Mouse (Mus musculus) ES-E14 (cell line): ENCODE data around the gene Cep55. TPM values are rescaled to one million over a fixed set of nuclear protein-coding genes. Genes with fewer than 3 reads are reported as not detected.

ENCODE experiments used
- DNase-seq: peaks from one replicate; pipeline ENCODE4 v3.0.0-alpha.2; 2013; ENCODE audit warnings: low read depth, low spot score
- H3K27ac ChIP-seq: 2 replicates; pipeline ENCODE4 v1.5.1; 2012; ENCODE audit warnings: low read depth, mild to moderate bottlenecking, low read length, moderate library complexity, mixed read lengths; ENCODE audit not compliant: poor library complexity, insufficient read depth, severe bottlenecking
- H3K36me3 ChIP-seq: 2 replicates; pipeline ENCODE4 v1.6.1; 2012; ENCODE audit warnings: mild to moderate bottlenecking, low read length, moderate library complexity, mixed read lengths; ENCODE audit not compliant: control insufficient read depth, poor library complexity, insufficient read depth, severe bottlenecking
- H3K4me1 ChIP-seq, 2 experiments: fragments of 150-350 bp in 1 of 2; sonication (generic) in 1 of 2; 2 replicates each; pipeline ENCODE4 v1.6.1; 2012; ENCODE audit warnings: low read length in 2 of 2, mild to moderate bottlenecking in 1 of 2, mixed read lengths in 1 of 2; ENCODE audit not compliant: control insufficient read depth in 2 of 2, insufficient read depth in 2 of 2, poor library complexity in 1 of 2
- H3K4me3 ChIP-seq, 2 experiments: fragments of 150-350 bp in 1 of 2; sonication (generic) in 1 of 2; 2 replicates each; pipeline ENCODE4 v1.5.1; 2012; ENCODE audit warnings: low read length in 2 of 2, low read depth in 1 of 2, mild to moderate bottlenecking in 1 of 2, mixed read lengths in 1 of 2; ENCODE audit not compliant: insufficient read depth in 1 of 2, poor library complexity in 1 of 2, severe bottlenecking in 1 of 2
- H3K9ac ChIP-seq: 2 replicates; pipeline ENCODE4 v1.6.1; 2012; ENCODE audit warnings: low read depth, mild to moderate bottlenecking, low read length, mixed read lengths; ENCODE audit not compliant: poor library complexity, insufficient read depth, severe bottlenecking
- H3K9me3 ChIP-seq: fragments of 150-350 bp; sonication (generic); 2 replicates; pipeline ENCODE4 v1.6.1; 2012; ENCODE audit warnings: low read depth, mild to moderate bottlenecking, low read length; ENCODE audit not compliant: control insufficient read depth, insufficient read depth
- CHD2 ChIP-seq: IDR thresholded peaks from 2 replicates; pipeline ENCODE4 v1.6.1; 2014; ENCODE audit warnings: mild to moderate bottlenecking, low read depth, low read length, inconsistent platforms
- HCFC1 ChIP-seq: IDR thresholded peaks from 2 replicates; pipeline ENCODE4 v1.6.1; 2012; ENCODE audit warnings: low read length, inconsistent platforms, borderline replicate concordance; ENCODE audit not compliant: insufficient read depth
- MAFK ChIP-seq: IDR thresholded peaks from 2 replicates; pipeline ENCODE4 v1.6.1; 2014; ENCODE audit warnings: mild to moderate bottlenecking, low read depth, low read length, inconsistent platforms; ENCODE audit not compliant: insufficient read depth
- ZC3H11A ChIP-seq: IDR thresholded peaks from 2 replicates; pipeline ENCODE4 v1.6.1; 2012; ENCODE audit warnings: low read depth, mild to moderate bottlenecking, inconsistent platforms, low read length, borderline replicate concordance
- ZNF384 ChIP-seq: IDR thresholded peaks from 2 replicates; pipeline ENCODE4 v1.6.1; 2012; ENCODE audit warnings: low read depth, low read length, inconsistent platforms
- in situ Hi-C, 2 experiments: fragments of 600-800 bp; cut with MboI; formaldehyde crosslinking; loops; one replicate each; pipeline ENCODE4 v1.15.1; 2025; ENCODE audit warnings: low sequenced_read_pairs in 2 of 2, inconsistent platforms in 1 of 2; ENCODE audit not compliant: unreplicated experiment in 2 of 2
- total RNA-seq: library from RNA; depleted of rRNA; stranded (reverse); fragments of 300-350 nt; gene quantifications from 2 replicates; pipeline ENCODE4 v1.2.3, GENCODE M21; 2012

Gene Cep55
- total RNA-seq, 1 experiment: 43.5 TPM

DNA sequence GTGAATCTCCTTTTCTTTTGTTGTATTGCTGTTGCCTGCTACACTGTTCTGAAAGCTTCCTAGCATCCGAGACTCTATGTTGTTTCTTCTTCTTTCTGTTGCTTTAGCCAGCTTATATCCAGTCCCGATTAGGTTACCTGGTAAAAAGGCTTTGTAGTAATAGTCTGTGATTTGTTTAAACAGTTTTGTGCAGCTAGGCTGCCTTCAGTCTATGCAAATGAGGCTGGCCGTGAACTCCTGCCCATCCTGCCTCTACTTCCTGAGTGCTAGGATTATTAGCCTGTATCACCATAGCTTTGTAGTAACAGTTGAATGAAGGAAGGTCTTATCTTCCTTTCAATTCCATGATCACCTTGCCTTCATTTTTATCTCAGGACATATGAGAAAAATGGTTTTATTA is 1.5 kb downstream of the Cep55 start:
- Histone ChIP-seq H3K4me1 (peaks cover 3 to 6% of the 10 kb centered on the region in 2 experiments; a peak in 3 of 4 replicates), H3K9me3 (no peaks in the 10 kb centered on the region), H3K36me3 (peaks cover 14% of the 10 kb centered on the region), H3K27ac (peak overlapping the region; percentile 99; the same call in 1 of the 2 replicates), H3K9ac (peak overlapping the region; percentile 99; the same call in 1 of the 2 replicates), H3K4me3 (peak overlapping the region; percentile 96 to 98)
- no peak for DNase-seq
- in situ Hi-C loops: no loop called here
- TF ChIP-seq MAFK (no peak), ZNF384 (no peak), HCFC1 (no peak), CHD2 (no peak), ZC3H11A (no peak)

DNA sequence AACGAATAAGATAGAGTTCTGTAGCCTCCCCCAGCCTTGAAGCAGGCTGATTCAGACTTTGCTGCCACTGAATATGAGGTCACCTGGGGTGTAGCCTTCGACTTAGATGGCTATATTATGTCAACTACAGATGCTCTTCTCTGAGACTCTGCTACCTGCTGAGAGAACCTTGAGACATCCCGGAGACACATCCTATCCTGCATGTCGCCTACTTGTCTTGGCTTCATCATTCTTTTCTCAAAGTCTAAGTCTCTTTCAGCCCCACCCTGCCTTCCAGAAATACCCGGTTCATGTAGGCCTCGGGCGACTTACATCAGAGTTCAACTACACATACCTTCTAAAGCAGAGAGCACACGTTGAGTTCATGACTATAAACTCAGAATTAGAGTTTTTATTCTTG is 2.1 kb downstream of the Cep55 start:
- H3K9me3 ChIP-seq: no peaks in the 10 kb centered on the region
- in situ Hi-C loops: no loop called here
- H3K9ac ChIP-seq: peak overlapping the region; percentile 51; the same call in 1 of the 2 replicates
- H3K27ac ChIP-seq: peak overlapping the region; percentile 74; the same call in 1 of the 2 replicates
- H3K4me1 ChIP-seq: peaks cover 4 to 6% of the 10 kb centered on the region in 2 experiments; a peak in 3 of 4 replicates
- TF ChIP-seq ZNF384 (no peak), CHD2 (no peak), MAFK (no peak), ZC3H11A (no peak), HCFC1 (no peak)
- DNase-seq: no peak
- peak overlapping the region; percentile 59 to 96 for H3K4me3 ChIP-seq
- H3K36me3 ChIP-seq: peaks cover 15% of the 10 kb centered on the region

- no peaks in the 10 kb centered on the region for H3K9me3 ChIP-seq
- peaks cover 22% of the 10 kb centered on the region for H3K36me3 ChIP-seq
- H3K4me3 ChIP-seq: peak overlapping the region in 1 of 2 experiments; percentile 15; a peak in 2 of 4 replicates
- in situ Hi-C loops: no loop called here
- H3K9ac ChIP-seq: no peak overlapping the region; the same call in 1 of the 2 replicates
- TF ChIP-seq HCFC1 (no peak), CHD2 (no peak), ZC3H11A (no peak), MAFK (no peak), ZNF384 (no peak)
- H3K4me1 ChIP-seq: peaks cover 7 to 14% of the 10 kb centered on the region in 2 experiments
- no peak for DNase-seq
- H3K27ac ChIP-seq: peak overlapping the region; percentile 84; the same call in 1 of the 2 replicates
Measured at GRCm38 (mm10) chr19:38063201-38063600, 8.4 kb downstream of the Cep55 start.

- Histone ChIP-seq H3K36me3 (peaks cover 21% of the 10 kb centered on the region), H3K9ac (no peak overlapping the region), H3K27ac (peak overlapping the region; percentile 97), H3K4me1 (peaks cover 7 to 14% of the 10 kb centered on the region in 2 experiments), H3K4me3 (peak overlapping the region in 1 of 2 experiments; percentile 15; a peak in 2 of 4 replicates), H3K9me3 (no peaks in the 10 kb centered on the region)
- in situ Hi-C loops: no loop called here
- TF ChIP-seq CHD2: 0 out of 2 replicates have a peak, but pooled peaks have one; percentile 20
- no peak for TF ChIP-seq HCFC1
- no peak for TF ChIP-seq MAFK
- TF ChIP-seq ZC3H11A: no peak
- TF ChIP-seq ZNF384: no peak
- no peak for DNase-seq
Measured at GRCm38 (mm10) chr19:38064051-38064450, 9.2 kb downstream of the Cep55 start.

- no peak for TF ChIP-seq ZC3H11A
- no peak for TF ChIP-seq HCFC1
- TF ChIP-seq CHD2: no peak
- TF ChIP-seq ZNF384: no peak
- no peak for TF ChIP-seq MAFK
- H3K4me1 ChIP-seq: peaks cover 0 to 2% of the 10 kb centered on the region in 2 experiments; a peak in 2 of 4 replicates
- H3K27ac ChIP-seq: no peak overlapping the region
- no peak overlapping the region for H3K4me3 ChIP-seq
- no peak overlapping the region for H3K9ac ChIP-seq
- in situ Hi-C loops: no loop called here
- DNase-seq: no peak
- peaks cover 42% of the 10 kb centered on the region for H3K36me3 ChIP-seq
- no peaks in the 10 kb centered on the region for H3K9me3 ChIP-seq
Measured at GRCm38 (mm10) chr19:38073226-38073625, 18.4 kb downstream of the Cep55 start.
